Mouse (Mus musculus) 3134 (cell line): Measurements from ENCODE around the gene Adamtsl3.

Source experiments
- DNase-seq: peaks from one replicate; pipeline ENCODE4 v3.0.0-alpha.2; 2011; ENCODE audit warnings: low spot score; ENCODE audit not compliant: insufficient read length; ENCODE audit errors: extremely low read depth

Gene Adamtsl3

GRCm38 (mm10) chr7:82492881-82493280 is 157.4 kb downstream of the Adamtsl3 start:
- no peak for DNase-seq

DNA sequence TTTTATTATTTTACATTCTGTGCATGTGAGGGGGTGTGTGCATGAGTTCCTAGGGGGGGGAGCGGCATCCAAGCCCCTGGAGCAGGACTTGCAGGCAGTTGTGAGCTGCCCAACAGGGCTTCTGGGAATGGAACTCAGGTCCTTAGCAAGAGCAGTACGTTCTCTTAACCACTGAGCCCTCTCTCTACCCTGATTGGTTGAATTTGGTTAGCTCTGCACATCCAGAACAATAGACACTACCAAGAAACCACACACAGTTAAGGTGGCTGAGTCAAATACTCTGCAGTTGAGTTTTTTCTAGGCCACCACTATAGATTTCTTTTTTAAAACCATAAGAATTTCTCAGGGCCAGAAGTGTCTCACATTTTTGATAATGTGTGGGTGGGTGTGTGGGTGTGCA is 158.7 kb downstream of the Adamtsl3 start:
- DNase-seq: no peak

DNA sequence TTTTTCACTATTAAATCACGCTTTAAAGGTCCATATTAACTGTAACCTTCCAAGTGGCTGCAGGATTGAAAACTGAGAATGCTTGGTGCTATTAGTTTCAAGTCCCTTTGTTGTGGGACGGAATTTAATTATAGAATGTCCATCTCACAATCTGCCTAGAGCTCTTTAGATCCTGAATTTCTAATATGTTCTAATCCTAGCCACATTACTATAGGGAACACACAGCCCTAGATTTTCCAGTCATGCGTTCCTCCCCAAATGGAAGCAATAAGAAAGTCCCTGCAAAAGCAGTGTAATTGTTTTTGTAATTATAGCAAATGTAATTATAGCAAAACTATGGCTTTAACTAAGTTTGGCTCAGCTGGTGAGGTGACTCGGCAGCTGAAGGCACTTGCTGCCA is 161.6 kb downstream of the Adamtsl3 start:
- DNase-seq: no peak

DNA sequence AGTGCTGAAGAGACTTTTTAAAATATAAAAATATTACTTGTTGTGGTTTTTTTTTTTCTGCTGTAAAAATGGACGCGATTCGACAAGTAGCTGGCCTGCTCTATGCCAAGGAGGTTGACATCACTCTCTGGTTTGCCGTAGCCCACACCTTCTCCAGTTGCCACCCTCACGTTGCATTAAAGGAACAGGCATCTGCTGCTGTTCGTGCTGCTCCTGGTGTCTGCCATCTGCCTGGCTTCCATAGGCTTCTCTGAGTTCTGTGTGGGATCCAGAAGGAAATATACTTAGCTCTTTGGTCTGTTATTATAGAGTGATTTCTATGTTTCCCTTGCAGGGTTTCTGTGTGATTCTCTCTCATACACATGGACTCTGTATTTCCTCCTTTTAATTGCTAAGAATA is 165.8 kb downstream of the Adamtsl3 start:
- DNase-seq: no peak

GRCm38 (mm10) chr7:82502511-82502910 is 167.0 kb downstream of the Adamtsl3 start:
- DNase-seq: no peak

DNA sequence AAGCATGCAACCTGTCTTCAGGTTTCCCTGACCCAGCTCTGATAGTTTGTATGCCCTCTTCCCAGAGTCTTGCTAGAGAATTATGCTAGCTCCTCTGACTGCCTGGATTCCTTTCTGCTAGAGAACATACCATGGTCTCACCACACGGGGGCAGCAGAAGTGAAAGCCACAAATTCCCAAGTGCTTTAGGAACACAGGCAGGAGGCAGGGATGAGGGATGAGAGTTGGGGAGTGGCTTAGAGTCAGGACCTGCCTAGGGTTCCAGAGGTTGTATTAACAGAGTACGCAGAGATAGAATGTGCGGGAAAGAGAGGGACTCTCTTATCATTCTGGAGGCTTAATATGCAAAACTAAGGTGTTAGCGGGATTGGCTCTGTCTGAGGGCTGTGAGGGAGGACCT is 168.6 kb downstream of the Adamtsl3 start:
- DNase-seq: peak; percentile 22

GRCm38 (mm10) chr7:82530583-82530982 is 195.1 kb downstream of the Adamtsl3 start:
- DNase-seq: no peak

DNA sequence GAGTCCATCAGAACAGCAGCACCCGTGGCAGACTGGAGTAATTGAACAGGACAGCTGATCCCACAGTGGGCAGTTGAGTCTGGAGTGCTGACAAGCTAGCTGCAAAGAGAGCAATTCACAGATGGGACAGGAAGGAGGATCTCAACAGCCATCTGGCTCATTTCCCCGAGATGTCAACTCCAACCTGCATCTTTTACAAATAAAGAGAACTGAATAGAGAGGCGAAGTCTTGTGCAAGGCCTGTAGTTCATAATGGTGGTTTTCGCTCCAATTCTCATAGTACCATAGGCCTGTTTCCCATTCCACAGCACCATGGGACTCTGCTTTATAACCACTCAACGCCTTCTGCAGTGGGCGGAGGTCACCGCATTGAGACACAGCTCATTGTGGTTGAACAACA is 195.9 kb downstream of the Adamtsl3 start:
- DNase-seq: no peak

DNA sequence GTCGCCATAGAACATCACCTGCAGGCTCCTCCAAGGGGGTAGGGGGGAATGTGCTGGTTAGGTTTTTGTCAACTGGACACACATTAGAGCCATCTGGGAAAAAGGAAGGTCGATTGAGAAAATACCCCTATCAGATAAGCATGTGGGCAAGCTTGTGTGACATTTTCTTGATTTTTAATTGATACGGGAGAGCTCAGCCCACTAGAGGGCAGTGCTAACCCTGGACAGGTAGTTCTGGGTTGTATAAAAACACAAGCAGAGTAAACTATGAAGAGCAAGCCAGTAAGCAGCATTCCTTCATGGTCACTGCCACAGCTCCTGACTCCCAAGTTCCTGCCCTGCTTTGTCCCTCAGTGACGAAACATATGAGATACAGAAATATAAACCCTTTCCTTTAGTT is 197.7 kb downstream of the Adamtsl3 start:
- no peak for DNase-seq

GRCm38 (mm10) chr7:82533747-82534504 is 198.4 kb downstream of the Adamtsl3 start:
- DNase-seq: peak; percentile 72

- DNase-seq: no peak
Measured at GRCm38 (mm10) chr7:82544390-82544919, 209.0 kb downstream of the Adamtsl3 start.

GRCm38 (mm10) chr7:82552005-82552404 is 216.5 kb downstream of the Adamtsl3 start:
- no peak for DNase-seq

DNA sequence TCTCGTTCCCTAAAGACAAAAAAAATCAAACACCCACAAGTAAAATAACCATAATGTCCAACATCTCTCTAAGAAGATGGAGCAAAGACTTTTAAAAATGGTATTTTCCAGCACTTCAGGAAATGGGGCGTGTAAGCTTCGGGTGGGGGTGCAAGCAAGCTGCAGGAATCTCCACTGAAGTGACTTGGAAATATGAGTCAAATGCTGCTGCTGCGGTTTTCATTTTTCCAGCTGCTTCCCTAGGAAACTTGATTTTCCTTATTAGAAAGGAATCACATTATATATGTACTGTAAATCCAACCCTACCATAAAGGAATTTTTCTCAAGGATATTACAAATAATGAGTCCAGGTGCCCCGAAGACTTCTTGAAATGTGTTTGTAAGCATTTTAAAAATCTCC is 220.3 kb downstream of the Adamtsl3 start:
- DNase-seq: no peak

GRCm38 (mm10) chr7:82556417-82556816 is 220.9 kb downstream of the Adamtsl3 start:
- no peak for DNase-seq

DNA sequence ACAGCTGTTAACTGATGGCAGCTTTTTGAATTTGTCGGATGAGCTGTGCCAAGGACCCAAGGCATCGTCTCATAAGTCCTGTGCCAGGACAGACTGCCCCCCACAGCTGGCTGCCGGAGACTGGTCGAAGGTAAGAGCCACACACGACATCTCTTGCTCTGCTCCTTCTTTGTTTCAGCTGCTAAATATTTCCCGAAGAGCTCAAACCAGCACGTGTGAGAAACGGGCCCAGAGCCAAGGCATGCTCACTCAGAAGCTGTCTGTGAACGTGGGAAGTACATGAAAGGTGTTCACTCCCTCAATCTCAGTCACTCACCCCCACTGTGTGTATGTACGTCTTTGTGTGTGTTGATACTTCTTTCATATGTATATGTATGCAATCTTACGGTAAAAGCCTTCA is 221.6 kb downstream of the Adamtsl3 start:
- no peak for DNase-seq

- no peak for DNase-seq
Measured at GRCm38 (mm10) chr7:82566688-82567087, 231.2 kb downstream of the Adamtsl3 start.

GRCm38 (mm10) chr7:82567811-82568210 is 232.3 kb downstream of the Adamtsl3 start:
- DNase-seq: no peak

GRCm38 (mm10) chr7:82572981-82573380 is 237.5 kb downstream of the Adamtsl3 start:
- DNase-seq: no peak

GRCm38 (mm10) chr7:82580007-82580406 is 244.5 kb downstream of the Adamtsl3 start:
- no peak for DNase-seq

DNA sequence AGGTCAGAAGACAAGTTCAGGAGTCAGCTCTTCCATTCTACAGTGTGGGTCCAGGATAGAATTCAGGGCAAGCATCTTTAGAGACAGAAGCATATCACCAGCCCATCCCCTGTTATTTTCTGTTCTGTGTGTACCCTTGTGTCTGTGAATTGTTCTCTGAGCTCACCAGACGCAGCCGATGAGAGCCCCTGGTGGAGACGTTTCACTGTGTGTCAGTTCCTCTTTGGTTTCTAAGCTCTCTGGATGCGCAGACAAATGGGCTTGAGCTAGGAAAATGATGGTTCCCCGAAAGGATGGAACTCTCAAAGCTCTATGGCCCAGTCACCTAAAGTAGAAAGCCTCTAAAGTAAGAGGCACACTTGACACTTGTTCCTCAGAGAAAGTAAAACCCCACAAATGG is 246.3 kb downstream of the Adamtsl3 start:
- no peak for DNase-seq

- no peak for DNase-seq
Measured at GRCm38 (mm10) chr7:82582534-82582933, 247.0 kb downstream of the Adamtsl3 start.

DNA sequence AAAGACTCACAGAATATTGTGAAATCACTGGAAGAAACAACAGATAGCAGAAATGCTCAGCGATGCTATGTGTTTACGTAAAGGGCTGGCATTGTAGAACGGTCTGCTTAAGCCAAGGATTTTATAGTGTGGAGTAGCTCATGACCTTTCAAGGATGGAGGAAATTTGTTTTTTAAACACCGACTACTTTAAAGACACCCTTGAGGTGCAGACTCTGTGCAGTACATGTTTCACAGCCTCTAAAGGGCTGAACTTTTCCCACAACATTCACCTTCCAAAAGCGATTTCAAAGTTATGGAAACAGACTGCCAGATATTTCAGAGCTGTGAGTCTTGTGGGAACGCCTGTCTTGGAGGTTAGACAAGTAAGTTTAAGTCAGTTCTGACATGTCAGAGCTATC is 255.4 kb downstream of the Adamtsl3 start:
- DNase-seq: no peak

DNA sequence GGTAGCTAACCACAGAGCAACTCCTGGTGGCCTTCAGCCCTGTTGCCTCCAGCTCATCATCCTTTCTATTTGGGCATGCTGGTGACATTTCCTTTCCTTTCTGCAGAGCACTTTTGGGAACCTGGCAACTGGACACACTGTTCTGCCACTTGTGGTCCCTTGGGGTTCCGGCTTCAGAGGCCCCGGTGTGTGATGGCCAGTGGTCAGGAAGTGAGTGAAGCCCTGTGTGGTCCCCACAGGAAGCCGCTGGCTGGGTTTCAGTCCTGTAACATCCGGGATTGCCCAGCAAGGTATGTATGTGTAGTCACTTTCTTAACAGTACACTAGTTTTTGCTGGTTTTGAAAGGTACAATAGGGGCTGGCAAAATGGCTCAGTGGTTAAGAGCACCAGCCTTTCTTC is 266.5 kb downstream of the Adamtsl3 start:
- no peak for DNase-seq
